Mouse (Mus musculus) CH12.LX (cell line): Measurements from ENCODE around the gene Vamp2. TPM values are rescaled to one million over a fixed set of nuclear protein-coding genes. Genes with fewer than 3 reads are reported as not detected.

Source experiments
- DNase-seq: peaks from one replicate; pipeline ENCODE4 v3.0.0-alpha.2; 2013; ENCODE audit errors: extremely low read depth
- H3K27ac ChIP-seq: 2 replicates; pipeline ENCODE4 v1.5.1; 2012; ENCODE audit warnings: low read depth, mild to moderate bottlenecking, control low read depth, moderate library complexity; ENCODE audit not compliant: insufficient read depth
- H3K27me3 ChIP-seq: replicated peaks from 2 replicates; pipeline ENCODE3; 2012; ENCODE audit warnings: inconsistent platforms
- H3K36me3 ChIP-seq, 2 experiments: replicated peaks in 1 of 2; 2 replicates each; pipeline versions ENCODE3 to v1.6.1; 2012; ENCODE audit warnings: inconsistent platforms in 1 of 2, low read length in 1 of 2, mild to moderate bottlenecking in 1 of 2, mixed read lengths in 1 of 2, moderate library complexity in 1 of 2; ENCODE audit not compliant: control insufficient read depth in 1 of 2, insufficient read depth in 1 of 2
- H3K4me1 ChIP-seq, 2 experiments: 2 replicates each; pipeline ENCODE4 v1.6.1; 2012; ENCODE audit warnings: inconsistent platforms in 1 of 2, moderate library complexity in 1 of 2; ENCODE audit not compliant: insufficient read depth in 2 of 2, control insufficient read depth in 1 of 2
- H3K4me2 ChIP-seq: 2 replicates; pipeline ENCODE4 v1.6.1; 2012; ENCODE audit warnings: low read depth, mild to moderate bottlenecking, control low read depth; ENCODE audit not compliant: poor library complexity, insufficient read depth, severe bottlenecking
- H3K4me3 ChIP-seq, 3 experiments: fragments of 150-350 bp in 1 of 3; sonication (generic) in 1 of 3; replicated peaks in 1 of 3; 2 replicates each; pipeline versions ENCODE3 to v1.5.1; 2011 to 2012; ENCODE audit warnings: low read depth in 2 of 3, low read length in 2 of 3, mild to moderate bottlenecking in 2 of 3, moderate library complexity in 2 of 3, control low read depth in 1 of 3, improper control_type of control experiment in 1 of 3, inconsistent platforms in 1 of 3, mixed read lengths in 1 of 3; ENCODE audit not compliant: poor library complexity in 1 of 3
- H3K79me2 ChIP-seq: replicated peaks from 2 replicates; pipeline ENCODE4 v1.6.1; 2012; ENCODE audit warnings: mild to moderate bottlenecking, moderate library complexity; ENCODE audit not compliant: control insufficient read depth, poor library complexity, insufficient read depth, severe bottlenecking; ENCODE audit errors: extremely low read depth
- H3K9ac ChIP-seq: 2 replicates; pipeline ENCODE4 v1.6.1; 2012; ENCODE audit warnings: low read depth, mild to moderate bottlenecking, control low read depth, moderate library complexity; ENCODE audit not compliant: insufficient read depth
- H3K9me3 ChIP-seq: replicated peaks from 2 replicates; pipeline ENCODE3; 2012; ENCODE audit warnings: low read length, inconsistent platforms, mixed read lengths
- CHD1 ChIP-seq: IDR thresholded peaks from 2 replicates; pipeline ENCODE4 v1.6.1; 2012; ENCODE audit warnings: low read depth, low read length, improper control_type of control experiment, inconsistent platforms
- CHD2 ChIP-seq: IDR thresholded peaks from 2 replicates; pipeline ENCODE4 v1.6.1; 2011; ENCODE audit warnings: low read length, improper control_type of control experiment
- E2F4 ChIP-seq: IDR thresholded peaks from 2 replicates; pipeline ENCODE4 v1.6.1; 2011; ENCODE audit warnings: low read depth, low read length, improper control_type of control experiment; ENCODE audit not compliant: insufficient replicate concordance
- ELF1 ChIP-seq: IDR thresholded peaks from 2 replicates; pipeline ENCODE4 v1.6.1; 2014; ENCODE audit warnings: low read depth, mild to moderate bottlenecking, inconsistent platforms, low read length, improper control_type of control experiment
- ETS1 ChIP-seq: conservative IDR thresholded peaks from 2 replicates; pipeline ENCODE4 v1.6.1; 2012; ENCODE audit warnings: low read depth, mild to moderate bottlenecking, inconsistent platforms, low read length, improper control_type of control experiment, moderate library complexity
- GABPA ChIP-seq: IDR thresholded peaks from 2 replicates; pipeline ENCODE4 v1.6.1; 2012; ENCODE audit warnings: low read depth, low read length, improper control_type of control experiment, inconsistent platforms; ENCODE audit not compliant: insufficient replicate concordance
- HCFC1 ChIP-seq: IDR thresholded peaks from 2 replicates; pipeline ENCODE4 v1.6.1; 2012; ENCODE audit warnings: low read depth, mild to moderate bottlenecking, inconsistent platforms, low read length, improper control_type of control experiment
- IRF4 ChIP-seq: IDR thresholded peaks from 2 replicates; pipeline ENCODE4 v1.6.1; 2014; ENCODE audit warnings: low read depth, mild to moderate bottlenecking, inconsistent platforms, low read length, improper control_type of control experiment
- JUND ChIP-seq: conservative IDR thresholded peaks from 2 replicates; pipeline ENCODE4 v1.6.1; 2011; ENCODE audit warnings: low read depth, low read length, improper control_type of control experiment
- KAT2A ChIP-seq: IDR thresholded peaks from 2 replicates; pipeline ENCODE4 v1.6.1; 2012; ENCODE audit warnings: low read length, improper control_type of control experiment, inconsistent platforms; ENCODE audit not compliant: insufficient replicate concordance
- MAFK ChIP-seq: IDR thresholded peaks from 2 replicates; pipeline ENCODE4 v1.6.1; 2011; ENCODE audit warnings: low read length, improper control_type of control experiment; ENCODE audit not compliant: insufficient replicate concordance
- MAX ChIP-seq: IDR thresholded peaks from 2 replicates; pipeline ENCODE4 v1.6.1; 2011; ENCODE audit warnings: low read length, improper control_type of control experiment
- MAZ ChIP-seq: IDR thresholded peaks from 2 replicates; pipeline ENCODE4 v1.6.1; 2012; ENCODE audit warnings: low read depth, mild to moderate bottlenecking, inconsistent platforms, low read length, improper control_type of control experiment, moderate library complexity
- MEF2A ChIP-seq: IDR thresholded peaks from 2 replicates; pipeline ENCODE4 v1.6.1; 2014; ENCODE audit warnings: low read depth, mild to moderate bottlenecking, inconsistent platforms, low read length, improper control_type of control experiment, borderline replicate concordance
- MXI1 ChIP-seq: IDR thresholded peaks from 2 replicates; pipeline ENCODE4 v1.6.1; 2011; ENCODE audit warnings: mild to moderate bottlenecking, low read depth, low read length, improper control_type of control experiment
- MYC ChIP-seq: IDR thresholded peaks from 2 replicates; pipeline ENCODE4 v1.6.1; 2011; ENCODE audit warnings: low read depth, mild to moderate bottlenecking, improper control_type of control experiment, low read length
- NELFE ChIP-seq: IDR thresholded peaks from 2 replicates; pipeline ENCODE4 v1.6.1; 2011; ENCODE audit warnings: low read depth, low read length, improper control_type of control experiment
- NRF1 ChIP-seq: IDR thresholded peaks from 2 replicates; pipeline ENCODE4 v1.6.1; 2014; ENCODE audit warnings: low read depth, mild to moderate bottlenecking, inconsistent platforms, low read length, improper control_type of control experiment, moderate library complexity
- PAX5 ChIP-seq: IDR thresholded peaks from 2 replicates; pipeline ENCODE4 v1.6.1; 2012; ENCODE audit warnings: low read length, inconsistent platforms, mixed read lengths
- POLR2A ChIP-seq: IDR thresholded peaks from 2 replicates; pipeline ENCODE4 v1.6.1; 2011; ENCODE audit warnings: low read depth, mild to moderate bottlenecking, improper control_type of control experiment, low read length
- POLR2AphosphoS2 ChIP-seq: IDR thresholded peaks from 2 replicates; pipeline ENCODE4 v1.6.1; 2011; ENCODE audit warnings: low read depth, low read length, improper control_type of control experiment
- RAD21 ChIP-seq: IDR thresholded peaks from 2 replicates; pipeline ENCODE4 v1.6.1; 2011; ENCODE audit warnings: low read depth, mild to moderate bottlenecking, low read length, improper control_type of control experiment, moderate library complexity
- RCOR1 ChIP-seq: conservative IDR thresholded peaks from 2 replicates; pipeline ENCODE4 v1.6.1; 2012; ENCODE audit warnings: low read depth, mild to moderate bottlenecking, inconsistent platforms, low read length, improper control_type of control experiment
- TBP ChIP-seq: conservative IDR thresholded peaks from 2 replicates; pipeline ENCODE4 v1.6.1; 2011; ENCODE audit warnings: low read depth, low read length, improper control_type of control experiment
- TCF12 ChIP-seq: IDR thresholded peaks from 2 replicates; pipeline ENCODE4 v1.6.1; 2014; ENCODE audit warnings: low read depth, mild to moderate bottlenecking, inconsistent platforms, low read length, improper control_type of control experiment
- UBTF ChIP-seq: IDR thresholded peaks from 2 replicates; pipeline ENCODE4 v1.6.1; 2012; ENCODE audit warnings: low read depth, mild to moderate bottlenecking, inconsistent platforms, low read length, improper control_type of control experiment, moderate library complexity
- USF1 ChIP-seq: IDR thresholded peaks from 2 replicates; pipeline ENCODE4 v1.6.1; 2014; ENCODE audit warnings: low read depth, mild to moderate bottlenecking, inconsistent platforms, low read length, improper control_type of control experiment
- USF2 ChIP-seq: conservative IDR thresholded peaks from 2 replicates; pipeline ENCODE4 v1.6.1; 2011; ENCODE audit warnings: low read depth, low read length, improper control_type of control experiment
- ZC3H11A ChIP-seq: IDR thresholded peaks from 2 replicates; pipeline ENCODE4 v1.6.1; 2012; ENCODE audit warnings: low read depth, mild to moderate bottlenecking, inconsistent platforms, low read length, improper control_type of control experiment
- ZKSCAN1 ChIP-seq: IDR thresholded peaks from 2 replicates; pipeline ENCODE4 v1.6.1; 2012; ENCODE audit warnings: low read depth, inconsistent platforms, low read length, improper control_type of control experiment, borderline replicate concordance
- ZMIZ1 ChIP-seq: IDR thresholded peaks from 2 replicates; pipeline ENCODE4 v1.6.1; 2012; ENCODE audit warnings: low read depth, mild to moderate bottlenecking, inconsistent platforms, low read length, improper control_type of control experiment
- ZNF384 ChIP-seq: IDR thresholded peaks from 2 replicates; pipeline ENCODE4 v1.6.1; 2012; ENCODE audit warnings: low read depth, low read length, improper control_type of control experiment, inconsistent platforms
- dilution Hi-C: fragments of 300-500 bp; cut with MboI; formaldehyde crosslinking; loops from 2 replicates; pipeline ENCODE4 v1.14.3; 2020; ENCODE audit warnings: low sequenced_read_pairs; ENCODE audit not compliant: extremely low pct_unique_long_range_greater_than_20kb, extremely low pct_ligation_motif_present
- in situ Hi-C: fragments of 300-500 bp; cut with MboI; formaldehyde crosslinking; loops from 3 replicates; pipeline ENCODE4 v1.14.3; 2019; ENCODE audit warnings: low sequenced_read_pairs, low pct_ligation_motif_present, low pct_unique_long_range_greater_than_20kb, mixed read lengths
- polyA plus RNA-seq: library from polyadenylated mRNA; unstranded; fragments of >175 nt; gene quantifications from 2 replicates; pipeline ENCODE4 v1.2.1, GENCODE M21; 2012; ENCODE audit warnings: low read depth; ENCODE audit not compliant: insufficient read length
- total RNA-seq, 2 experiments: library from RNA; depleted of rRNA; stranded (reverse); fragments of 300-350 nt in 1 of 2; fragments of >200 nt in 1 of 2; gene quantifications; 2 replicates each; pipeline ENCODE4 v1.2.3; 2012 to 2014

Vamp2 gene
- total and polyA plus RNA-seq, 3 experiments = 1.3 to 26.0 (median 8.2) TPM

GRCm38 (mm10) chr11:69074776-69075069 lies 13.6 kb upstream of the Vamp2 start:
- H3K27me3 ChIP-seq = peaks cover 2% of the 10 kb centered on the region
- H3K9ac ChIP-seq = no peak overlapping the region
- no peaks in the 10 kb centered on the region for H3K9me3 ChIP-seq
- H3K79me2 ChIP-seq = no peaks in the 10 kb centered on the region
- DNase-seq = no peak
- in situ Hi-C loops = loop anchor here (25.0 kb wide), 1 partner anchor 938 kb away; the partner anchor contains the start of genes Acadvl, Dlg4 and Dvl2
- no peaks in the 10 kb centered on the region for H3K36me3 ChIP-seq
- TF ChIP-seq ELF1 (no peak), ZNF384 (no peak), TBP (0 out of 2 replicates have a peak, but pooled peaks have one; percentile 62)
- TF ChIP-seq, all 38 proteins: peak for 1
- no peak overlapping the region for H3K4me3 ChIP-seq
- dilution Hi-C loops = no loop called here
- peaks cover 22 to 64% of the 10 kb centered on the region in 2 experiments for H3K4me1 ChIP-seq
- peak overlapping the region; percentile 3; the same call in 1 of the 2 replicates for H3K4me2 ChIP-seq
- H3K27ac ChIP-seq = peak overlapping the region; percentile 47

GRCm38 (mm10) chr11:69075764-69076479 lies 12.4 kb upstream of the Vamp2 start:
- Histone ChIP-seq H3K27ac (no peak overlapping the region), H3K36me3 (no peaks in the 10 kb centered on the region), H3K9ac (no peak overlapping the region), H3K27me3 (peaks cover 2% of the 10 kb centered on the region), H3K9me3 (no peaks in the 10 kb centered on the region), H3K4me3 (no peak overlapping the region), H3K4me2 (no peak overlapping the region), H3K4me1 (peaks cover 24 to 71% of the 10 kb centered on the region in 2 experiments), H3K79me2 (no peaks in the 10 kb centered on the region)
- in situ Hi-C loops = loop anchor here (25.0 kb wide), 1 partner anchor 936 kb away; the partner anchor contains the start of genes Acadvl, Dlg4 and Dvl2
- dilution Hi-C loops = no loop called here
- DNase-seq = peak; percentile 91
- TF ChIP-seq POLR2AphosphoS2 (no peak), TBP (peak; percentile 98), ELF1 (peak; percentile 80; the same call in 1 of the 2 replicates), ZC3H11A (no peak), POLR2A (no peak), E2F4 (0 out of 2 replicates have a peak, but pooled peaks have one; percentile 50), JUND (no peak), KAT2A (peak; percentile 71; the same call in 1 of the 2 replicates), UBTF (no peak), NELFE (no peak), HCFC1 (no peak), CHD1 (no peak), MAFK (peak; percentile 88), RCOR1 (no peak), PAX5 (no peak), USF1 (no peak), MXI1 (no peak), TCF12 (no peak), CHD2 (no peak), IRF4 (no peak), ZKSCAN1 (no peak), MAZ (no peak), RAD21 (no peak), ETS1 (no peak), MEF2A (no peak), USF2 (no peak), MAX (no peak), GABPA (no peak), ZMIZ1 (no peak), MYC (no peak), NRF1 (no peak)
